Mouse (Mus musculus) lung, embryonic 15.5 days (tissue): ENCODE measurements around the gene Cox4i2. TPM values are rescaled to one million over a fixed set of nuclear protein-coding genes. Genes with fewer than 3 reads are reported as not detected.

Experiments
- ATAC-seq: fragments of 200-750 bp; cut with Nextera tagmentation; 2 replicates; pipeline ENCODE4 v1.8.0; 2017; ENCODE audit warnings: moderate number of reproducible peaks, borderline replicate concordance; ENCODE audit not compliant: low FRiP score, low TSS enrichment; ENCODE audit errors: extremely low read depth
- H3K27ac ChIP-seq: fragments of 300-500 bp; sonication (generic); 2 replicates; pipeline ENCODE4 v1.5.1; 2015; ENCODE audit warnings: moderate library complexity, mild to moderate bottlenecking, inconsistent platforms
- H3K27me3 ChIP-seq: fragments of 300-500 bp; sonication (generic); 2 replicates; pipeline ENCODE4 v1.6.1; 2015; ENCODE audit warnings: inconsistent platforms
- H3K36me3 ChIP-seq: fragments of 300-500 bp; sonication (generic); 2 replicates; pipeline ENCODE4 v1.6.1; 2015; ENCODE audit warnings: inconsistent platforms
- H3K4me1 ChIP-seq: fragments of 300-500 bp; sonication (generic); 2 replicates; pipeline ENCODE4 v1.6.1; 2015; ENCODE audit warnings: inconsistent platforms
- H3K4me2 ChIP-seq: fragments of 300-500 bp; sonication (generic); 2 replicates; pipeline ENCODE4 v1.6.1; 2015; ENCODE audit warnings: inconsistent platforms, mild to moderate bottlenecking, moderate library complexity
- H3K4me3 ChIP-seq: fragments of 300-500 bp; sonication (generic); 2 replicates; pipeline ENCODE4 v1.5.1; 2015; ENCODE audit warnings: mild to moderate bottlenecking, inconsistent platforms
- H3K9ac ChIP-seq: fragments of 300-500 bp; sonication (generic); 2 replicates; pipeline ENCODE4 v1.6.1; 2015; ENCODE audit warnings: inconsistent platforms
- H3K9me3 ChIP-seq: fragments of 300-500 bp; sonication (generic); 2 replicates; pipeline ENCODE4 v1.6.1; 2016; ENCODE audit warnings: inconsistent platforms
- WGBS: fragments of 180-500 bp; shearing (Covaris S2); methylation state at CpG from one replicate; pipeline ENCODE4 v1.1.7; 2015; 5-methylcytosine and 5-hydroxymethylcytosine counted together
- polyA plus RNA-seq: library from polyadenylated mRNA; unstranded; fragments of >200 nt; fragmentation: Nextera tagmentation; extraction: Ambion mirVana; gene quantifications from 2 replicates; pipeline ENCODE4 v1.2.1, GENCODE M21; 2015

The Cox4i2 gene
- polyA plus RNA-seq: 74.8 and 81.0 TPM in 2 replicates

GRCm38 (mm10) chr2:152753944-152754711 lies at the start of gene Cox4i2:
TSS of gene Cox4i2 (plus strand) at chr2:152754173.
- ATAC-seq: peak; percentile 64; the same call in 1 of the 2 replicates
- Histone ChIP-seq H3K9ac (peak within 1 kb of the TSS; percentile 30), H3K36me3 (no peaks in the 10 kb centered on the region), H3K4me3 (peak within 1 kb of the TSS; percentile 35), H3K4me1 (peaks cover 31% of the 10 kb centered on the region), H3K4me2 (peak within 1 kb of the TSS; percentile 60), H3K27me3 (no peaks in the 10 kb centered on the region), H3K27ac (no peak within 1 kb of the TSS), H3K9me3 (no peaks in the 10 kb centered on the region)
- WGBS: 4% methylated on average over 30 of the region's 30 CpGs

GRCm38 (mm10) chr2:152704256-152704605 lies 49.7 kb upstream of the Cox4i2 start:
- no peaks in the 10 kb centered on the region for H3K27me3 ChIP-seq
- WGBS: 86% methylated on average over 5 of the region's 5 CpGs
- no peak overlapping the region for H3K27ac ChIP-seq
- peaks cover 34% of the 10 kb centered on the region for H3K4me1 ChIP-seq
- no peak overlapping the region for H3K9ac ChIP-seq
- no peak for ATAC-seq
- H3K36me3 ChIP-seq: peaks cover 67% of the 10 kb centered on the region
- H3K4me2 ChIP-seq: no peak overlapping the region
- no peak overlapping the region for H3K4me3 ChIP-seq
- H3K9me3 ChIP-seq: no peaks in the 10 kb centered on the region

GRCm38 (mm10) chr2:152704811-152705370 lies 49.1 kb upstream of the Cox4i2 start:
- H3K27me3 ChIP-seq: no peaks in the 10 kb centered on the region
- ATAC-seq: no peak
- peaks cover 34% of the 10 kb centered on the region for H3K4me1 ChIP-seq
- peaks cover 60% of the 10 kb centered on the region for H3K36me3 ChIP-seq
- H3K9me3 ChIP-seq: no peaks in the 10 kb centered on the region
- 86% methylated on average over 14 of the region's 14 CpGs for WGBS
- no peak overlapping the region for H3K9ac ChIP-seq
- H3K4me3 ChIP-seq: no peak overlapping the region
- peak overlapping the region; percentile 88 for H3K27ac ChIP-seq
- H3K4me2 ChIP-seq: no peak overlapping the region

- no peaks in the 10 kb centered on the region for H3K9me3 ChIP-seq
- H3K4me2 ChIP-seq: 0 out of 2 replicates have a peak overlapping the region, but pooled peaks have one; percentile 1
- peaks cover 34% of the 10 kb centered on the region for H3K4me1 ChIP-seq
- peaks cover 48% of the 10 kb centered on the region for H3K36me3 ChIP-seq
- H3K27ac ChIP-seq: peak overlapping the region; percentile 88
- ATAC-seq: peak; percentile 66
- H3K9ac ChIP-seq: 0 out of 2 replicates have a peak overlapping the region, but pooled peaks have one; percentile 8
- no peak overlapping the region for H3K4me3 ChIP-seq
- H3K27me3 ChIP-seq: no peaks in the 10 kb centered on the region
- 50% methylated on average over 22 of the region's 22 CpGs for WGBS
Measured at GRCm38 (mm10) chr2:152705993-152706571, 47.9 kb upstream of the Cox4i2 start.

GRCm38 (mm10) chr2:152707186-152707585 lies 46.8 kb upstream of the Cox4i2 start:
- Histone ChIP-seq H3K4me2 (peak overlapping the region; percentile 60), H3K9me3 (no peaks in the 10 kb centered on the region), H3K4me3 (peak overlapping the region; percentile 36), H3K9ac (peak overlapping the region; percentile 31), H3K4me1 (peaks cover 34% of the 10 kb centered on the region), H3K27me3 (no peaks in the 10 kb centered on the region), H3K36me3 (peaks cover 38% of the 10 kb centered on the region), H3K27ac (peak overlapping the region; percentile 88)
- ATAC-seq: peak; percentile 1; the same call in 1 of the 2 replicates
- 18% methylated on average over 7 of the region's 7 CpGs for WGBS

GRCm38 (mm10) chr2:152707627-152708026 lies 46.3 kb upstream of the Cox4i2 start:
- peak; percentile 93 for ATAC-seq
- peaks cover 33% of the 10 kb centered on the region for H3K36me3 ChIP-seq
- peak overlapping the region; percentile 88 for H3K27ac ChIP-seq
- peaks cover 34% of the 10 kb centered on the region for H3K4me1 ChIP-seq
- no peaks in the 10 kb centered on the region for H3K9me3 ChIP-seq
- no peaks in the 10 kb centered on the region for H3K27me3 ChIP-seq
- peak overlapping the region; percentile 60 for H3K4me2 ChIP-seq
- peak overlapping the region; percentile 31 for H3K9ac ChIP-seq
- H3K4me3 ChIP-seq: peak overlapping the region; percentile 36
- WGBS: 2% methylated on average over 31 of the region's 31 CpGs

- no peak overlapping the region for H3K27ac ChIP-seq
- no peak overlapping the region for H3K4me3 ChIP-seq
- no peak overlapping the region for H3K4me2 ChIP-seq
- peaks cover 19% of the 10 kb centered on the region for H3K36me3 ChIP-seq
- H3K9ac ChIP-seq: no peak overlapping the region
- no peaks in the 10 kb centered on the region for H3K9me3 ChIP-seq
- H3K4me1 ChIP-seq: peaks cover 34% of the 10 kb centered on the region
- ATAC-seq: no peak
- WGBS: 79% methylated on average over 5 of the region's 5 CpGs
- H3K27me3 ChIP-seq: no peaks in the 10 kb centered on the region
Measured at GRCm38 (mm10) chr2:152709066-152709465, 44.9 kb upstream of the Cox4i2 start.

- no peak overlapping the region for H3K4me2 ChIP-seq
- 34% methylated on average over 6 of the region's 6 CpGs for WGBS
- peaks cover 10% of the 10 kb centered on the region; the same call in 1 of the 2 replicates for H3K4me1 ChIP-seq
- peak overlapping the region; percentile 18; the same call in 1 of the 2 replicates for H3K27ac ChIP-seq
- no peaks in the 10 kb centered on the region for H3K36me3 ChIP-seq
- no peak overlapping the region for H3K4me3 ChIP-seq
- ATAC-seq: 0 out of 2 replicates have a peak, but pooled peaks have one; percentile 56
- H3K9me3 ChIP-seq: no peaks in the 10 kb centered on the region
- no peaks in the 10 kb centered on the region for H3K27me3 ChIP-seq
- H3K9ac ChIP-seq: no peak overlapping the region
Measured at GRCm38 (mm10) chr2:152716241-152716772, 37.7 kb upstream of the Cox4i2 start.

- Histone ChIP-seq H3K27me3 (no peaks in the 10 kb centered on the region), H3K9me3 (no peaks in the 10 kb centered on the region), H3K36me3 (no peaks in the 10 kb centered on the region), H3K4me1 (peaks cover 10% of the 10 kb centered on the region; the same call in 1 of the 2 replicates), H3K27ac (no peak overlapping the region), H3K4me3 (no peak overlapping the region), H3K9ac (no peak overlapping the region), H3K4me2 (no peak overlapping the region)
- ATAC-seq: no peak
- WGBS: 62% methylated on average over 11 of the region's 11 CpGs
Measured at GRCm38 (mm10) chr2:152717652-152718051, 36.3 kb upstream of the Cox4i2 start.

- 31% methylated on average over 6 of the region's 6 CpGs for WGBS
- H3K9ac ChIP-seq: no peak overlapping the region
- no peak overlapping the region for H3K4me3 ChIP-seq
- peaks cover 10% of the 10 kb centered on the region; the same call in 1 of the 2 replicates for H3K4me1 ChIP-seq
- 0 out of 2 replicates have a peak, but pooled peaks cover 2% of the 10 kb centered on the region for H3K27me3 ChIP-seq
- H3K4me2 ChIP-seq: no peak overlapping the region
- no peaks in the 10 kb centered on the region for H3K36me3 ChIP-seq
- H3K27ac ChIP-seq: no peak overlapping the region
- no peaks in the 10 kb centered on the region for H3K9me3 ChIP-seq
- no peak for ATAC-seq
Measured at GRCm38 (mm10) chr2:152718076-152718475, 35.9 kb upstream of the Cox4i2 start.

GRCm38 (mm10) chr2:152723651-152724331 lies 30.2 kb upstream of the Cox4i2 start:
- 4% methylated on average over 37 of the region's 37 CpGs for WGBS
- Histone ChIP-seq H3K4me3 (peak overlapping the region; percentile 38), H3K9ac (peak overlapping the region; percentile 43), H3K9me3 (no peaks in the 10 kb centered on the region), H3K4me1 (peaks cover 49% of the 10 kb centered on the region), H3K27me3 (0 out of 2 replicates have a peak, but pooled peaks cover 4% of the 10 kb centered on the region), H3K36me3 (no peaks in the 10 kb centered on the region), H3K27ac (peak overlapping the region; percentile 52), H3K4me2 (peak overlapping the region; percentile 71)
- ATAC-seq: peak; percentile 46; the same call in 1 of the 2 replicates
